Mouse (Mus musculus): ENCODE measurements at regions not wholly inside any gene's neighbourhood (a gene's known extent, or its start where the extent isn't known, plus 50 kb on each side); places are given as distances from the start of the nearest gene placed in this dataset.

DNA sequence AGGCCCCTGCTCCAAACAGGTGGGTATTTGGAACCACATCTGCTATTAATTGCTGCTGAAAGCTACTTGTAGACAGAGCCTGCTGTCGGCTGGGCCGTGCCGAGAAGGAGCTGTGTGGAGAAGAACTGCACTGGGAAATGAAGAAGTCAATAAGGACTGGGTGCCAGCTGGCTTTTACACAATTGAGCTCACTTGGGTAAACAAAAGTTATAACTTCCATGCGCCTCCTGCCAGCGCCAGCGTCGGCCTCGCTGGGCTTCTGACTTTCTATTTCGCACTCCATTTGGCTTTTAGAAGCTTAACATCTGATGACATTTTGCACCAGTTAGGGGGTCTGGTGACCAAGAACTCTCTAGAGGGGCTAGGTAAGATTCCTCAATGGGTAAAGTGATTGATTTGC lies 114.2 kb downstream of the Fam114a2 start:
- H3K4me3 ChIP-seq (ENCODE audit: low read depth, low read length), result no peak overlapping the region
- DNase-seq (ENCODE audit: low spot score) (peak; percentile 48), ATAC-seq (peak; percentile 17; the same call in 1 of the 2 replicates)
- H3K4me2 ChIP-seq (ENCODE audit: low read length), result no peak overlapping the region
- no peaks in the 10 kb centered on the region for H3K36me3 ChIP-seq (ENCODE audit: control insufficient read depth, insufficient read depth, low read length)
- no peak overlapping the region for H3K27ac ChIP-seq (ENCODE audit: low read depth, low read length)
- H3K9ac ChIP-seq (ENCODE audit: low read length), result no peak overlapping the region
- H3K27me3 ChIP-seq (replicated peaks; ENCODE audit: control insufficient read depth, insufficient read depth, low read length), result no peaks in the 10 kb centered on the region
- H3K4me1 ChIP-seq (ENCODE audit: control insufficient read depth, insufficient read depth, low read length), result no peaks in the 10 kb centered on the region
- 68% methylated on average over 9 of the region's 9 CpGs for WGBS
- no peaks in the 10 kb centered on the region for H3K9me3 ChIP-seq (replicated peaks; ENCODE audit: control insufficient read depth, low read length)

DNA sequence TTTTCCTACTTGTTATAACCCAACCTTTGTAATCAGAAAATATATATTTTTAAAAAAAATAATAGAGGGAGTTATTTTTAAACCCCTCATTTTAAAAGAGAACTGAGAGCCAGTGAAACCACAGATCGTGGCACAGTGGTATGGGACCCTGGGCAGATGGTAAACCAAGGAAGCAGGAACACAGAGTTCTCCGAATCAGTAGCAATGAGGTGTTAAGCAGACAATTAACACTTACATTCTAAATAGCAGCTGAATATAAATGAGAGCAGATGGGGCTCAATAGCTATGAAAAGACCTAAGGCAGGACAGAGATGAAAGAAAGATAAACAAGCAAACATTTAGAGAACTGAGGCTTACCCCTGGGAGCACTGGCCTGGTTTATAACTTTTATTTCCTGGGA lies 116.8 kb downstream of the Fam114a2 start:
- Histone ChIP-seq H3K9me3 (replicated peaks; ENCODE audit: control insufficient read depth, low read length) (no peaks in the 10 kb centered on the region), H3K27me3 (replicated peaks; ENCODE audit: control insufficient read depth, insufficient read depth, low read length) (no peaks in the 10 kb centered on the region), H3K9ac (ENCODE audit: low read length) (no peak overlapping the region), H3K4me1 (ENCODE audit: control insufficient read depth, insufficient read depth, low read length) (no peaks in the 10 kb centered on the region), H3K27ac (ENCODE audit: low read depth, low read length) (no peak overlapping the region), H3K4me2 (ENCODE audit: low read length) (no peak overlapping the region), H3K36me3 (ENCODE audit: control insufficient read depth, insufficient read depth, low read length) (no peaks in the 10 kb centered on the region), H3K4me3 (ENCODE audit: low read depth, low read length) (no peak overlapping the region)
- ATAC-seq, result peak; percentile 78
- 24% methylated on average over 2 of the region's 2 CpGs for WGBS
- peak; percentile 72 for DNase-seq (ENCODE audit: low spot score)

DNA sequence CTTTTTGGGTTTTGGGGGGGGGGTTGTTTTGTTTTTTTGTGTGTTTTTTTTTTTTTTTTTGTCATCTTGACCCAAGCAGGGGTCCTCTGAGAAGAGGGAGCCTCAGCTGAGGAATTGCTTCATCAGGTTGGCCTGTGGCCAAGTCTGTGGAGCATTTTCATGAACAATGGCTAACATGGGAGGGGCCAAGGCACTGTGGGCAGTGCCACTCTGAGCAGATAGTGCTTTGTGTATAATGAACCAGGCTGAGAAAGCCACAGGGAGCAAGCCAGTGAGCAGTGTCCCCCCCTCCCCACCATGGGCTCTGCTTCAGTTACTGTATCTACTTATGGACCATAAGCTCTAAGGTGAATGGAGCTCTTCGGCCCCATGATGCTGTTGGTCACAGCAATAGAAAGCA lies 119.1 kb downstream of the Fam114a2 start:
- H3K4me1 ChIP-seq (ENCODE audit: control insufficient read depth, insufficient read depth, low read length), result no peaks in the 10 kb centered on the region
- H3K36me3 ChIP-seq (ENCODE audit: control insufficient read depth, insufficient read depth, low read length), result no peaks in the 10 kb centered on the region
- 0 out of 2 replicates have a peak, but pooled peaks have one; percentile 38 for ATAC-seq
- peak; percentile 34 for DNase-seq (ENCODE audit: low spot score)
- H3K27ac ChIP-seq (ENCODE audit: low read depth, low read length), result no peak overlapping the region
- no peak overlapping the region for H3K4me2 ChIP-seq (ENCODE audit: low read length)
- H3K4me3 ChIP-seq (ENCODE audit: low read depth, low read length), result no peak overlapping the region
- H3K9me3 ChIP-seq (replicated peaks; ENCODE audit: control insufficient read depth, low read length), result no peaks in the 10 kb centered on the region
- WGBS, result 95% methylated on average over 1 of the region's 1 CpGs
- H3K27me3 ChIP-seq (replicated peaks; ENCODE audit: control insufficient read depth, insufficient read depth, low read length), result no peaks in the 10 kb centered on the region
- no peak overlapping the region for H3K9ac ChIP-seq (ENCODE audit: low read length)

DNA sequence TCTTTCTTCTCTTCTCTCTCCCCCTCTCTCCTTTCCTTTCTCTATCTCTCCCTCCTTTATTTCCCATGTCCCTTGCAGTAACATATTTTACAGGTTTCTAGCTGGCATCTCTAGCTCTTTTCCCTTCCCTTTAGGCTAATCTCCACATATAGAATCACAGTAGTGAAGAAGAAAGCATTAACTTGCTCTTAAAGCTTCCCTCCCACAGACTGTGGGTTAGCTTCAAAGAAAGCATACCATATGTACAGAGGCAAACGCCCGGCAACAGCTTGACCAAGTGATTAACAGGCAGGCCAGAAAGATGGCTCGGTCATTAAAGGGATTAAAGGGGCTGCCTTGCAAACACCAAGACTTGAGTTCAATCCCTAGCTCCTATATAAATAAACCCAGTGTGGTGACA lies 122.0 kb downstream of the Fam114a2 start:
- H3K27ac ChIP-seq (ENCODE audit: low read depth, low read length), result no peak overlapping the region
- 20% methylated on average over 3 of the region's 3 CpGs for whole genome bisulfite sequencing
- no peak overlapping the region for H3K4me2 ChIP-seq (ENCODE audit: low read length)
- no peaks in the 10 kb centered on the region for H3K4me1 ChIP-seq (ENCODE audit: control insufficient read depth, insufficient read depth, low read length)
- ATAC-seq (no peak), DNase-seq (ENCODE audit: low spot score) (no peak)
- H3K36me3 ChIP-seq (ENCODE audit: control insufficient read depth, insufficient read depth, low read length), result no peaks in the 10 kb centered on the region
- H3K9me3 ChIP-seq (replicated peaks; ENCODE audit: control insufficient read depth, low read length), result no peaks in the 10 kb centered on the region
- H3K9ac ChIP-seq (ENCODE audit: low read length), result no peak overlapping the region
- H3K4me3 ChIP-seq (ENCODE audit: low read depth, low read length), result no peak overlapping the region
- H3K27me3 ChIP-seq (replicated peaks; ENCODE audit: control insufficient read depth, insufficient read depth, low read length), result no peaks in the 10 kb centered on the region

DNA sequence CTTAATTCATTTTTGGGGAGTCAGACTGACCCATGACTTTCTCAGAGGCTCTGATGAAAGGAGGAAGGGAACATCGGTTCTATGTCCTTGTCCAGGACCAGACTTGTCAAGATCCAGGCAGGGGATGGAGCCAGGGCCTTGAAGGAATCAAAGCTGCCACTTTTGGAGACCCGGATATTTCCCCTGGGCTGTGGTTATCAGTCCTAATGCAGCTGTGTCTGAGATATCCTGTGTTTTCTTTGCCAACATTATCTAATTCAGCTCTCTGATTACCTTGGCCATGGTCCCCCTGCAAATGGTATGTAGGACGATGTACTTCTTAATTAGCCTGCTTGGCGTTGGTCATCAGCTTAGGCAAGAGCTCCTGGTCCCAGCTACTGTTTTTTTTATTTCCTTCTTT lies 127.6 kb downstream of the Fam114a2 start:
- H3K27ac ChIP-seq (ENCODE audit: low read depth, low read length), result no peak overlapping the region
- DNase-seq (ENCODE audit: low spot score) (no peak), ATAC-seq (no peak)
- no peaks in the 10 kb centered on the region for H3K9me3 ChIP-seq (replicated peaks; ENCODE audit: control insufficient read depth, low read length)
- H3K4me2 ChIP-seq (ENCODE audit: low read length), result no peak overlapping the region
- no peak overlapping the region for H3K4me3 ChIP-seq (ENCODE audit: low read depth, low read length)
- H3K9ac ChIP-seq (ENCODE audit: low read length), result no peak overlapping the region
- no peaks in the 10 kb centered on the region for H3K36me3 ChIP-seq (ENCODE audit: control insufficient read depth, insufficient read depth, low read length)
- no peaks in the 10 kb centered on the region for H3K4me1 ChIP-seq (ENCODE audit: control insufficient read depth, insufficient read depth, low read length)
- H3K27me3 ChIP-seq (replicated peaks; ENCODE audit: control insufficient read depth, insufficient read depth, low read length), result no peaks in the 10 kb centered on the region
- 87% methylated on average over 4 of the region's 4 CpGs for WGBS
